13 mouse cellular contexts compared by ENCODE assay signal in genomic region chr11:21247203-21247865, GRCm38 (mm10). TPM values are rescaled to one million over a fixed set of nuclear protein-coding genes. Genes with fewer than 3 reads are reported as not detected.
DNase-seq lines count a peak whose midpoint lies in the region; ATAC-seq and TF ChIP-seq lines count a peak whose summit lies in the region.
"Had no signal": no experiment of that assay in that cellular context is flagged by ENCODE, and none has a peak within 500 bp of the region (broad histone marks: within the 10 kb centered on the region; RNA-seq: fewer than 3 reads in every experiment).

No protein-coding gene starts in this region.

- no peak for TF ChIP-seq EP300 in heart, postnatal 0 days (IDR thresholded peaks at IDR 0.05; ENCODE audit: low read depth)
- no peak for TF ChIP-seq EP300 in lung, postnatal 0 days (IDR thresholded peaks at IDR 0.05)

- peaks cover 10% of the 10 kb centered on the region; the same call in 1 of the 2 replicates for H3K4me1 ChIP-seq in heart, postnatal 0 days (ENCODE audit: control insufficient read depth, insufficient read depth)
- 0 out of 2 replicates have a peak, but pooled peaks cover 1% of the 10 kb centered on the region for H3K4me1 ChIP-seq in lung, postnatal 0 days (ENCODE audit: insufficient read depth, low read depth, low read length)
- 0 out of 2 replicates have a peak, but pooled peaks cover 2% of the 10 kb centered on the region for H3K4me1 ChIP-seq in forebrain, embryonic 16.5 days (replicated peaks; ENCODE audit: control insufficient read depth, insufficient read depth, low read length)
- H3K4me1 ChIP-seq: limb, embryonic 15.5 days had no signal

- intact Hi-C loops in heart, postnatal 14 days (cut with DNase I) = no loop called here

- DNase-seq in heart, postnatal 0 days (ENCODE audit: low spot score) = no peak
- no peak for DNase-seq in heart, postnatal 14 days
- no peak for DNase-seq in lung, postnatal 0 days (ENCODE audit: low spot score)
- DNase-seq in lung, adult 18-20 months = no peak
- no peak for DNase-seq in retina, postnatal 1 day
- DNase-seq: adrenal gland, postnatal 14 days; embryo, embryonic 11 days; kidney, postnatal 4 days had no signal

- WGBS in heart, postnatal 0 days = 68% methylated on average over 4 of the region's 4 CpGs
- WGBS in lung, postnatal 0 days = 72% methylated on average over 4 of the region's 4 CpGs
- WGBS in forebrain, embryonic 16.5 days = 88% methylated on average over 4 of the region's 4 CpGs

- no peak overlapping the region for H3K9ac ChIP-seq in heart, postnatal 0 days (replicated peaks; ENCODE audit: low read depth, low read length)
- no peak overlapping the region for H3K9ac ChIP-seq in lung, postnatal 0 days (replicated peaks; ENCODE audit: low read depth)
- H3K9ac ChIP-seq in forebrain, embryonic 16.5 days (replicated peaks; ENCODE audit: low read depth, low read length) = no peak overlapping the region
- H3K9ac ChIP-seq: heart, embryonic 13.5 days; limb, embryonic 15.5 days had no signal

- 0 out of 2 replicates have a peak, but pooled peaks have one; percentile 27 for ATAC-seq in heart, postnatal 0 days (ENCODE audit: insufficient read depth, low read depth)
- ATAC-seq in lung, postnatal 0 days = peak; percentile 50
- peak; percentile 12 to 17; a peak in 1 of 4 replicates for ATAC-seq in hematopoietic stem cell, adult 5-6 weeks (replicated peaks in 1 of 2; ENCODE audit: insufficient read depth in 1 of 2, low FRiP score in 2 of 2, low TSS enrichment in 1 of 2, low read depth in 1 of 2, poor library complexity in 2 of 2, severe bottlenecking in 2 of 2)
- 0 out of 2 replicates have a peak, but pooled peaks have one; percentile 27 for ATAC-seq in monocyte, adult 5-6 weeks (replicated peaks; ENCODE audit: insufficient number of reproducible peaks, low FRiP score, low TSS enrichment, poor library complexity, severe bottlenecking)
- ATAC-seq in forebrain, embryonic 16.5 days = no peak

- no peaks in the 10 kb centered on the region for H3K27me3 ChIP-seq in heart, postnatal 0 days (ENCODE audit: control insufficient read depth, insufficient read depth, low read length)
- H3K27me3 ChIP-seq in lung, postnatal 0 days (replicated peaks; ENCODE audit: insufficient read depth, low read length) = no peaks in the 10 kb centered on the region
- H3K27me3 ChIP-seq in forebrain, embryonic 16.5 days (replicated peaks; ENCODE audit: control insufficient read depth, insufficient read depth, low read length) = no peaks in the 10 kb centered on the region
- H3K27me3 ChIP-seq: heart, embryonic 13.5 days; limb, embryonic 15.5 days had no signal

- H3K9me3 ChIP-seq in heart, postnatal 0 days (replicated peaks; ENCODE audit: control insufficient read depth, low read length) = no peaks in the 10 kb centered on the region
- no peaks in the 10 kb centered on the region for H3K9me3 ChIP-seq in lung, postnatal 0 days (ENCODE audit: low read length)
- no peaks in the 10 kb centered on the region for H3K9me3 ChIP-seq in forebrain, embryonic 16.5 days (ENCODE audit: control insufficient read depth, low read length)
- H3K9me3 ChIP-seq: heart, embryonic 13.5 days; limb, embryonic 15.5 days had no signal

- no peak overlapping the region for H3K4me3 ChIP-seq in heart, postnatal 0 days (ENCODE audit: low read depth, low read length)
- H3K4me3 ChIP-seq in lung, postnatal 0 days (ENCODE audit: low read depth, low read length) = no peak overlapping the region
- H3K4me3 ChIP-seq in forebrain, embryonic 16.5 days (replicated peaks; ENCODE audit: low read length) = no peak overlapping the region
- H3K4me3 ChIP-seq: heart, embryonic 13.5 days; limb, embryonic 15.5 days had no signal

- no peak overlapping the region for H3K27ac ChIP-seq in heart, postnatal 0 days (ENCODE audit: low read depth)
- H3K27ac ChIP-seq in lung, postnatal 0 days (ENCODE audit: low read length) = no peak overlapping the region
- no peak overlapping the region for H3K27ac ChIP-seq in forebrain, embryonic 16.5 days (ENCODE audit: low read length)
- H3K27ac ChIP-seq: heart, embryonic 13.5 days; limb, embryonic 15.5 days had no signal

- no peaks in the 10 kb centered on the region for H3K36me3 ChIP-seq in heart, postnatal 0 days (replicated peaks; ENCODE audit: control insufficient read depth, insufficient read depth, low read length)
- no peaks in the 10 kb centered on the region for H3K36me3 ChIP-seq in lung, postnatal 0 days (ENCODE audit: insufficient read depth, low read length)
- no peaks in the 10 kb centered on the region; the same call in 1 of the 2 replicates for H3K36me3 ChIP-seq in forebrain, embryonic 16.5 days (ENCODE audit: control insufficient read depth, insufficient read depth)
- H3K36me3 ChIP-seq: limb, embryonic 15.5 days had no signal

- no peak overlapping the region for H3K4me2 ChIP-seq in heart, postnatal 0 days (ENCODE audit: low read depth, low read length)
- H3K4me2 ChIP-seq in lung, postnatal 0 days (replicated peaks; ENCODE audit: low read depth, low read length) = no peak overlapping the region
- H3K4me2 ChIP-seq in forebrain, embryonic 16.5 days (ENCODE audit: low read length) = no peak overlapping the region
- H3K4me2 ChIP-seq: heart, embryonic 13.5 days; limb, embryonic 15.5 days had no signal

- no peak for TF ChIP-seq CTCF in heart, postnatal 0 days (IDR thresholded peaks at IDR 0.05; ENCODE audit: low read depth)
- no peak for TF ChIP-seq CTCF in lung, postnatal 0 days (IDR thresholded peaks at IDR 0.05)

RNA-seq across cellular contexts. Expression of gene Vps54, which starts 8.3 kb away (rescaled TPM):
- 20.9 and 45.3 TPM in 2 replicates for total RNA-seq in heart, postnatal 0 days (2014; rRNA removed; ENCODE audit: low replicate concordance)
- 4.9 and 5.8 TPM in 2 replicates for polyA plus RNA-seq in heart, postnatal 0 days (2015; fragmentation: Nextera tagmentation; extraction: Ambion mirVana)
- 10 to 100 TPM; 21.4 to 21.8 TPM for total RNA-seq in heart, postnatal 14 days (2021)
- polyA plus RNA-seq in lung, postnatal 0 days (2015; fragmentation: Nextera tagmentation; extraction: Ambion mirVana) = 10.6 and 11.9 TPM in 2 replicates
- total RNA-seq in hematopoietic stem cell, adult 5-6 weeks (2017) = 83.7 and 95.5 TPM in 2 replicates
- total RNA-seq in monocyte, adult 5-6 weeks (2017) = 93.6 to 161 TPM (median 107 TPM) in 3 replicates
- polyA plus RNA-seq in forebrain, embryonic 16.5 days (2015; fragmentation: Nextera tagmentation; extraction: Ambion mirVana) = 9.8 and 11.1 TPM in 2 replicates
